Mouse (Mus musculus) brown adipose tissue, adult 24 weeks (tissue): ENCODE results near the gene 1700022I11Rik. TPM values are rescaled to one million over a fixed set of nuclear protein-coding genes. Genes with fewer than 3 reads are reported as not detected.
"Not testable (repeated sequence)": the region's sequence is repeated elsewhere in the genome, so short reads cannot be mapped to it uniquely, and the experiment has no call there.

Experiments
- H3K27ac ChIP-seq: fragments of 200-500 bp; replicated peaks from 2 replicates; pipeline ENCODE4 v1.5.1; 2012; ENCODE audit warnings: low read depth, mild to moderate bottlenecking, low read length
- H3K4me1 ChIP-seq: fragments of 200-500 bp; 2 replicates; pipeline ENCODE4 v1.6.1; 2012; ENCODE audit warnings: low read length, mixed read lengths; ENCODE audit not compliant: control insufficient read depth, insufficient read depth, insufficient read length
- H3K4me3 ChIP-seq: fragments of 200-500 bp; 2 replicates; pipeline ENCODE4 v1.5.1; 2012; ENCODE audit warnings: low read depth, mild to moderate bottlenecking, low read length, moderate library complexity; ENCODE audit not compliant: insufficient read depth
- polyA plus RNA-seq: library from polyadenylated mRNA; stranded (reverse); fragments of >200 nt; gene quantifications from 2 replicates; pipeline ENCODE4 v1.2.4, GENCODE M21; 2012; ENCODE audit not compliant: missing spikeins, insufficient read depth, insufficient read length

The 1700022I11Rik gene
- polyA plus RNA-seq, 1 experiment: not detected

GRCm38 (mm10) chr4:42959382-42959781 is 10.0 kb upstream of the 1700022I11Rik start:
- Histone ChIP-seq H3K4me3 (no peak overlapping the region), H3K4me1 (no peaks in the 10 kb centered on the region), H3K27ac (no peak overlapping the region)

GRCm38 (mm10) chr4:42961592-42961991 is 7.8 kb upstream of the 1700022I11Rik start:
- H3K4me1 ChIP-seq: no peaks in the 10 kb centered on the region
- no peak overlapping the region for H3K4me3 ChIP-seq
- no peak overlapping the region for H3K27ac ChIP-seq

- no peaks in the 10 kb centered on the region for H3K4me1 ChIP-seq
- no peak overlapping the region for H3K4me3 ChIP-seq
- H3K27ac ChIP-seq: no peak overlapping the region
These were observed 5.9 kb upstream of the 1700022I11Rik start for GRCm38 (mm10) chr4:42963480-42963879.

GRCm38 (mm10) chr4:42965039-42965719 is 4.2 kb upstream of the 1700022I11Rik start:
- Histone ChIP-seq H3K4me3 (no peak overlapping the region), H3K27ac (no peak overlapping the region), H3K4me1 (no peaks in the 10 kb centered on the region)

- no peaks in the 10 kb centered on the region for H3K4me1 ChIP-seq
- H3K27ac ChIP-seq: no peak overlapping the region
- no peak overlapping the region for H3K4me3 ChIP-seq
These were observed 3.5 kb downstream of the 1700022I11Rik start for GRCm38 (mm10) chr4:42972952-42973351.

GRCm38 (mm10) chr4:42973868-42974267 is 4.5 kb downstream of the 1700022I11Rik start:
- Histone ChIP-seq H3K4me1 (no peaks in the 10 kb centered on the region), H3K27ac (no peak overlapping the region), H3K4me3 (no peak overlapping the region)

GRCm38 (mm10) chr4:42978062-42978461 is 8.7 kb downstream of the 1700022I11Rik start:
- Histone ChIP-seq H3K27ac (no peak overlapping the region), H3K4me1 (no peaks in the 10 kb centered on the region), H3K4me3 (no peak overlapping the region)

GRCm38 (mm10) chr4:42980467-42980866 is 11.1 kb downstream of the 1700022I11Rik start:
- H3K4me3 ChIP-seq, H3K4me1 ChIP-seq, H3K27ac ChIP-seq: not testable (repeated sequence)

GRCm38 (mm10) chr4:42988296-42988695 is 18.9 kb downstream of the 1700022I11Rik start:
- Histone ChIP-seq H3K4me1 (no peaks in the 10 kb centered on the region), H3K27ac (no peak overlapping the region), H3K4me3 (no peak overlapping the region)

- Histone ChIP-seq H3K27ac (no peak overlapping the region), H3K4me1 (peaks cover 10% of the 10 kb centered on the region), H3K4me3 (peak overlapping the region; percentile 24; the same call in 1 of the 2 replicates)
These were observed 28.6 kb downstream of the 1700022I11Rik start for GRCm38 (mm10) chr4:42998022-42998421.

GRCm38 (mm10) chr4:42999451-43000140 is 30.2 kb downstream of the 1700022I11Rik start:
- Histone ChIP-seq H3K4me3 (peak overlapping the region; percentile 93), H3K4me1 (peaks cover 10% of the 10 kb centered on the region), H3K27ac (peak overlapping the region; percentile 90)

GRCm38 (mm10) chr4:43000141-43000986 is 31.0 kb downstream of the 1700022I11Rik start, which contains the start of gene Vcp:
Gene Vcp, minus strand, starts transcription at chr4:43000507.
- Histone ChIP-seq H3K4me3 (peak within 1 kb of the TSS; percentile 93), H3K27ac (peak within 1 kb of the TSS; percentile 90), H3K4me1 (peaks cover 10% of the 10 kb centered on the region)

- H3K4me1 ChIP-seq: peaks cover 10% of the 10 kb centered on the region
- no peak overlapping the region for H3K4me3 ChIP-seq
- no peak overlapping the region for H3K27ac ChIP-seq
These were observed 31.9 kb downstream of the 1700022I11Rik start for GRCm38 (mm10) chr4:43001272-43001671.

- Histone ChIP-seq H3K27ac (no peak overlapping the region), H3K4me1 (peaks cover 7% of the 10 kb centered on the region), H3K4me3 (no peak overlapping the region)
These were observed 33.5 kb downstream of the 1700022I11Rik start for GRCm38 (mm10) chr4:43002756-43003439.

GRCm38 (mm10) chr4:43004951-43005350 is 35.5 kb downstream of the 1700022I11Rik start:
- Histone ChIP-seq H3K4me1 (no peaks in the 10 kb centered on the region), H3K27ac (no peak overlapping the region), H3K4me3 (no peak overlapping the region)
